Mouse (Mus musculus) testis, adult 2 months (tissue): ENCODE data around the gene Tmem82.

ENCODE experiments used
- CTCF ChIP-seq: fragments of 200-500 bp; IDR thresholded peaks from 2 replicates; pipeline ENCODE4 v1.5.1; 2012; ENCODE audit warnings: low read depth, mild to moderate bottlenecking, inconsistent platforms, low read length, moderate library complexity; ENCODE audit not compliant: control insufficient read depth, insufficient read depth, insufficient replicate concordance
- POLR2A ChIP-seq: fragments of 200-500 bp; IDR thresholded peaks from 2 replicates; pipeline ENCODE4 v1.6.1; 2012; ENCODE audit warnings: low read depth, mild to moderate bottlenecking, inconsistent platforms, low read length, moderate library complexity; ENCODE audit not compliant: control insufficient read depth

DNA sequence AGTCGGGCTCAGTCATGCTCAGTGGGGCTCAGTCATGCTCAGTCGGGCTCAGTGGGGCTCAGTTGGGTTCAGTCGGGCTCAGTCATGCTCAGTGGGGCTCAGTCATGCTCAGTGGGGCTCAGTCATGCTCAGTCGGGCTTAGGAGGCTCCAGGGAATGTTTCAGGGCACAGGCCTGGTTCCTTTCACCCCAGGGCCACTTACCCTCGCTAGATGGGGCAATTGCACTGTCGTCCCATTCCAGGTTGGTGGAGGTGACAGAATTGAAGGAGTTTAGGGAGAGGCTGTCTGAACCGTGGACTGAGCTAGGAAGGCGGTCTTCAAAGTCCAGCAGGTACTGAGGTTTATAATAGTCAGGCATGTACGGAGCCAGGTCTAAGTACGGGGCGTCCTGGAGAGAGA, 21.0 kb upstream of the Tmem82 start:
- TF ChIP-seq CTCF (no peak), POLR2A (no peak)
